Mouse (Mus musculus) lung, postnatal 0 days (tissue): Measurements from ENCODE around the gene Ccdc146.

Source experiments
- CTCF ChIP-seq: IDR thresholded peaks from 2 replicates; pipeline ENCODE4 v1.5.1; 2016; ENCODE audit warnings: antibody characterized with exemption, mild to moderate bottlenecking
- EP300 ChIP-seq: IDR thresholded peaks from 2 replicates; pipeline ENCODE4 v1.6.1; 2016; ENCODE audit warnings: antibody characterized with exemption, mild to moderate bottlenecking, control low read depth

DNA sequence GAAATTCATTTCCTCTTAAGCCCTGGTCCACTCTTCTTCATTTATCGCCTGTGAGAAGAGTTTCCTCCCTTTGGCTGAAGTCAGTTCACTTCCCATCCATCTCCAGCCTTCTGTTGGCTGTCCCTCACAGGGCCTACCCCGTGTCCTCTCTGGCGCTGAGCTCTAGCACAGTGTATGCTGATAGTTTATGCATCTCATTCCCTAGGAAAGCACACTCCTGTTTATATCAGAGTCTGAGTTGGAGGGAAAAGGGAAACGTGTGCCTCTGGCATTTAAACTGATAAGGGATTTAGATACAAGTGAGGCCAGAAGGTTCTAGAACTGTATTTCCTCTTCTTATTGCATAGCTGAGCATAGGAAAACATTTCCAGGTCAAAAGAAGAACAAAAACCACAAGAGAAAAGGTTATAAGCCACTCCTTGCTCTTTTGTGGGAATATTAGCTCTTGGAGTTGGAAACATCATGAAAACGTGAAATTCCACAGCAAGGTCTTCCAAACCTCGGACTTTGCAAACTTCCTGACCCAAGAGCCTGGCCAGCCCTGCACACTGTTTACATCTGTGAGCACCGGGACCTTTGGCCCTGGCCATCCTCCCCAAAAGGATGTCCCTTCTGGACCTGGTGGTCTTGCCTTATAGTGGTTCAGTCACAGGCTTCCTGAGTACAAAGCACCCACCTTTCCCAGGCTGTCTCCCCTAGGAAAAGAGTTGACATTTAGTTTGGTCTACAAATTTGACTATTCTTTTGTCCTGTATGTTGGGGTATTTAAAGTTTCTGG is 135.6 kb downstream of the Ccdc146 start:
- no peak for TF ChIP-seq CTCF
- TF ChIP-seq EP300: peak; percentile 63
